Mouse (Mus musculus) small intestine, adult 2 months (tissue): ENCODE measurements at regions not wholly inside any gene's neighbourhood (a gene's known extent, or its start where the extent isn't known, plus 50 kb on each side); places are given as distances from the start of the nearest gene placed in this dataset.
"Not testable (repeated sequence)": the region's sequence is repeated elsewhere in the genome, so short reads cannot be mapped to it uniquely, and the experiment has no call there.

Experiments
- H3K27ac ChIP-seq: fragments of 200-500 bp; 2 replicates; pipeline ENCODE4 v1.5.1; 2012; ENCODE audit warnings: low read depth, low read length, control low read depth, inconsistent platforms; ENCODE audit not compliant: insufficient read depth
- H3K27me3 ChIP-seq: fragments of 200-500 bp; 2 replicates; pipeline ENCODE4 v1.6.1; 2012; ENCODE audit warnings: mild to moderate bottlenecking, moderate library complexity, low read length, inconsistent platforms; ENCODE audit not compliant: control insufficient read depth, insufficient read depth
- H3K36me3 ChIP-seq: fragments of 200-500 bp; 2 replicates; pipeline ENCODE4 v1.6.1; 2012; ENCODE audit warnings: mild to moderate bottlenecking, low read length, control low read depth, inconsistent platforms; ENCODE audit not compliant: control insufficient read depth, insufficient read depth
- H3K4me1 ChIP-seq: fragments of 200-500 bp; 2 replicates; pipeline ENCODE4 v1.6.1; 2012; ENCODE audit warnings: low read length, inconsistent platforms, mixed read lengths; ENCODE audit not compliant: control insufficient read depth, insufficient read depth, insufficient read length
- H3K4me3 ChIP-seq: fragments of 200-500 bp; 2 replicates; pipeline ENCODE4 v1.5.1; 2012; ENCODE audit warnings: low read depth, mild to moderate bottlenecking, control low read depth, inconsistent platforms, low read length, moderate library complexity
- CTCF ChIP-seq: fragments of 200-500 bp; IDR thresholded peaks from 2 replicates; pipeline ENCODE4 v1.5.1; 2012; ENCODE audit warnings: low read depth, mild to moderate bottlenecking, control low read depth, inconsistent platforms, low read length, moderate library complexity, mixed read lengths; ENCODE audit not compliant: insufficient replicate concordance, insufficient read length; ENCODE audit errors: extremely low read depth
- POLR2A ChIP-seq: fragments of 200-500 bp; IDR thresholded peaks from 2 replicates; pipeline ENCODE4 v1.6.1; 2012; ENCODE audit warnings: low read depth, mild to moderate bottlenecking, control low read depth, inconsistent platforms, low read length, moderate library complexity
- WGBS: fragments of 180-500 bp; shearing (Covaris S2); methylation state at CpG from one replicate; pipeline ENCODE4 v1.1.7; 2018; 5-methylcytosine and 5-hydroxymethylcytosine counted together

- H3K4me1 ChIP-seq, H3K27me3 ChIP-seq, H3K4me3 ChIP-seq, H3K36me3 ChIP-seq, H3K27ac ChIP-seq: not testable (repeated sequence)
- 74% methylated on average over 5 of the region's 5 CpGs for WGBS
Measured at GRCm38 (mm10) chr1:112486046-112486445, 621.3 kb upstream of the Dsel start.

GRCm38 (mm10) chr1:112456047-112456446 lies 591.3 kb upstream of the Dsel start:
- no peaks in the 10 kb centered on the region for H3K36me3 ChIP-seq
- 47% methylated on average over 11 of the region's 11 CpGs for WGBS
- H3K4me1 ChIP-seq = no peaks in the 10 kb centered on the region
- no peak overlapping the region for H3K27ac ChIP-seq
- TF ChIP-seq CTCF (peak; percentile 19; the same call in 1 of the 2 replicates), POLR2A (no peak)
- no peaks in the 10 kb centered on the region for H3K27me3 ChIP-seq
- H3K4me3 ChIP-seq = no peak overlapping the region

GRCm38 (mm10) chr1:112452390-112452789 lies 587.7 kb upstream of the Dsel start:
- H3K27ac ChIP-seq = no peak overlapping the region
- TF ChIP-seq CTCF (no peak), POLR2A (no peak)
- H3K4me1 ChIP-seq = no peaks in the 10 kb centered on the region
- no peak overlapping the region for H3K4me3 ChIP-seq
- no peaks in the 10 kb centered on the region for H3K27me3 ChIP-seq
- no peaks in the 10 kb centered on the region for H3K36me3 ChIP-seq

- H3K27ac ChIP-seq = no peak overlapping the region
- TF ChIP-seq POLR2A (no peak), CTCF (no peak)
- H3K27me3 ChIP-seq = no peaks in the 10 kb centered on the region
- no peaks in the 10 kb centered on the region for H3K36me3 ChIP-seq
- no peak overlapping the region for H3K4me3 ChIP-seq
- WGBS = 2% methylated on average over 2 of the region's 2 CpGs
- no peaks in the 10 kb centered on the region for H3K4me1 ChIP-seq
Measured at GRCm38 (mm10) chr1:112451622-112452021, 586.9 kb upstream of the Dsel start.

GRCm38 (mm10) chr1:112439109-112439508 lies 574.4 kb upstream of the Dsel start:
- H3K27ac ChIP-seq = no peak overlapping the region
- H3K27me3 ChIP-seq = no peaks in the 10 kb centered on the region
- H3K36me3 ChIP-seq = no peaks in the 10 kb centered on the region
- TF ChIP-seq CTCF (no peak), POLR2A (no peak)
- 54% methylated on average over 2 of the region's 2 CpGs for WGBS
- no peak overlapping the region for H3K4me3 ChIP-seq
- H3K4me1 ChIP-seq = no peaks in the 10 kb centered on the region

GRCm38 (mm10) chr1:112416350-112417083 lies 551.8 kb upstream of the Dsel start:
- TF ChIP-seq CTCF = no peak
- no peak for TF ChIP-seq POLR2A
- Histone ChIP-seq H3K36me3 (no peaks in the 10 kb centered on the region), H3K27ac (no peak overlapping the region), H3K27me3 (no peaks in the 10 kb centered on the region), H3K4me1 (no peaks in the 10 kb centered on the region), H3K4me3 (no peak overlapping the region)
- WGBS = 9% methylated on average over 37 of the region's 37 CpGs

GRCm38 (mm10) chr1:112388807-112389206 lies 524.1 kb upstream of the Dsel start:
- Histone ChIP-seq H3K4me3 (no peak overlapping the region), H3K4me1 (no peaks in the 10 kb centered on the region), H3K36me3 (no peaks in the 10 kb centered on the region), H3K27me3 (no peaks in the 10 kb centered on the region), H3K27ac (no peak overlapping the region)
- TF ChIP-seq POLR2A (no peak), CTCF (peak; percentile 14; the same call in 1 of the 2 replicates)
- WGBS = 42% methylated on average over 3 of the region's 3 CpGs

- Histone ChIP-seq H3K4me1 (no peaks in the 10 kb centered on the region), H3K27me3 (no peaks in the 10 kb centered on the region), H3K27ac (no peak overlapping the region), H3K36me3 (no peaks in the 10 kb centered on the region), H3K4me3 (no peak overlapping the region)
- TF ChIP-seq POLR2A = no peak
- no peak for TF ChIP-seq CTCF
- 18% methylated on average over 1 of the region's 1 CpGs for WGBS
Measured at GRCm38 (mm10) chr1:112384015-112384414, 519.3 kb upstream of the Dsel start.
